Mouse (Mus musculus): ENCODE measurements around the gene Serbp1.

- TF ChIP-seq CTCF (IDR thresholded peaks at IDR 0.05; ENCODE audit: low read depth) (no peak), EP300 (IDR thresholded peaks at IDR 0.05; ENCODE audit: low read depth) (no peak)
Observed at GRCm38 (mm10) chr6:67244451-67244850, 6.5 kb downstream of the Serbp1 start.
